Mouse (Mus musculus) embryo, embryonic 10.5 days (tissue): ENCODE results near the gene Sbf1.

Experiments used
- DNase-seq: peaks from one replicate; pipeline ENCODE4 v3.0.0-alpha.2; 2015; ENCODE audit warnings: low spot score

The Sbf1 gene

GRCm38 (mm10) chr15:89315190-89315731 lies at the start of gene Sbf1:
Gene Sbf1 (minus strand): TSS chr15:89315311.
- DNase-seq = peak; percentile 98

- no peak for DNase-seq
Measured at GRCm38 (mm10) chr15:89363051-89363450, 47.9 kb upstream of the Sbf1 start.

- DNase-seq = no peak
Measured at GRCm38 (mm10) chr15:89358784-89359183, 43.7 kb upstream of the Sbf1 start.

GRCm38 (mm10) chr15:89356372-89356771 lies 41.3 kb upstream of the Sbf1 start:
- DNase-seq = peak; percentile 99

GRCm38 (mm10) chr15:89355241-89356187 lies 40.4 kb upstream of the Sbf1 start, which contains the start of the genes Lmf2 and Ncaph2:
Gene Lmf2 (minus strand): TSS chr15:89355659.
Gene Ncaph2 (plus strand): TSS chr15:89355719.
- peak; percentile 98 for DNase-seq

- DNase-seq = no peak
Measured at GRCm38 (mm10) chr15:89354455-89354854, 39.3 kb upstream of the Sbf1 start.

- no peak for DNase-seq
Measured at GRCm38 (mm10) chr15:89353837-89354236, 38.7 kb upstream of the Sbf1 start.

GRCm38 (mm10) chr15:89352795-89353194 lies 37.7 kb upstream of the Sbf1 start:
- DNase-seq = no peak

- no peak for DNase-seq
Measured at GRCm38 (mm10) chr15:89352054-89352453, 36.9 kb upstream of the Sbf1 start.

GRCm38 (mm10) chr15:89351302-89351701 lies 36.2 kb upstream of the Sbf1 start:
- DNase-seq = no peak

GRCm38 (mm10) chr15:89350447-89350846 lies 35.3 kb upstream of the Sbf1 start:
- no peak for DNase-seq

- DNase-seq = no peak
Measured at GRCm38 (mm10) chr15:89343325-89343724, 28.2 kb upstream of the Sbf1 start.

GRCm38 (mm10) chr15:89341678-89342077 lies 26.6 kb upstream of the Sbf1 start:
- no peak for DNase-seq

- no peak for DNase-seq
Measured at GRCm38 (mm10) chr15:89340136-89340535, 25.0 kb upstream of the Sbf1 start.

GRCm38 (mm10) chr15:89339696-89340095 lies 24.6 kb upstream of the Sbf1 start:
- DNase-seq = no peak

GRCm38 (mm10) chr15:89336422-89336821 lies 21.3 kb upstream of the Sbf1 start:
- DNase-seq = no peak

GRCm38 (mm10) chr15:89334774-89335537 lies 19.8 kb upstream of the Sbf1 start:
- no peak for DNase-seq

GRCm38 (mm10) chr15:89334271-89334670 lies 19.2 kb upstream of the Sbf1 start, which contains the start of gene Miox:
Gene Miox (plus strand): TSS chr15:89334398.
- no peak for DNase-seq

GRCm38 (mm10) chr15:89326441-89326840 lies 11.3 kb upstream of the Sbf1 start:
- DNase-seq = no peak

GRCm38 (mm10) chr15:89323656-89324055 lies 8.5 kb upstream of the Sbf1 start:
- no peak for DNase-seq

- DNase-seq = peak; percentile 23
Measured at GRCm38 (mm10) chr15:89322670-89323522, 7.8 kb upstream of the Sbf1 start, which contains the start of gene Adm2. Gene Adm2 (plus strand): TSS chr15:89322720.
